Mouse (Mus musculus) left cerebral cortex, postnatal 10 days (tissue): ENCODE results near the gene Kctd10. TPM values are rescaled to one million over a fixed set of nuclear protein-coding genes. Genes with fewer than 3 reads are reported as not detected.

Experiments used
- DNase-seq, 2 experiments: peaks; one replicate each; pipeline ENCODE4 v3.0.0; 2021 to 2022; ENCODE audit warnings: low spot score in 2 of 2, mixed read lengths in 1 of 2; ENCODE audit errors: extremely low spot score in 1 of 2
- intact Hi-C: fragments of 180-260 bp; cut with DNase I; formaldehyde crosslinking; loops from one replicate; pipeline ENCODE4 v1.15.1; 2025
- microRNA-seq: library from miRNA; unstranded; fragments of <30 nt; microRNA quantifications from one replicate; pipeline ENCODE4 v1.2.0, GENCODE M21; 2022
- total RNA-seq, 2 experiments: library from RNA; stranded (reverse); gene quantifications; 2 replicates each; pipeline ENCODE4 v1.2.3; 2021

Gene Kctd10
- total RNA-seq, 2 experiments from 2014 or later = 41.9 to 43.0 TPM

DNA sequence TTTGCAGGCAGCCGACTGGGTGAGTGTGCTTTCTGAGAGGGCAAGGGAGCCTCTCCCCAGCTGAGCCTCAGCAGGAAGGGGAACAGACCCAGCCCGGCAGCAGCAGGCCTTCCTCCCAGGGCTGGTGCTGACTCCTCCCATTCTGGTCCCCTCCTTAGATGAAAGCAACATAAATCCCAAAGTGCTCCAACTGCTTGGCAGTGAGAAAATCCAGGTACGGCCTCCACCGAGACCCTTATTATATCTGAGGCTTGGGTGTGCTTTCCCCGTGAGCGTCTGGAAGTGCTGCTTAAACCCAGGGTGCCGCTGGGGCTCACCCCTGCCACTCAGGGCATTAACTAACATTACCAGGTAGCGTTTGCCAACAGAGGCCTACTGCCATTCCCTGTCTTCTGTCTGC, 20.7 kb downstream of the Kctd10 start:
- intact Hi-C loops = loop anchor here (5.0 kb wide), 1 partner anchor 42 kb away; no protein-coding TSS in a partner anchor
- no peak for DNase-seq

GRCm38 (mm10) chr5:114358833-114359232, 21.5 kb downstream of the Kctd10 start:
- peak in 1 of 2 experiments; percentile 50 for DNase-seq
- intact Hi-C loops = loop anchor here (5.0 kb wide), 1 partner anchor 42 kb away; no protein-coding TSS in a partner anchor

- intact Hi-C loops = loop anchor here (5.0 kb wide), 1 partner anchor 40 kb away; no protein-coding TSS in a partner anchor
- DNase-seq = peak in 1 of 2 experiments; percentile 48
Observed at GRCm38 (mm10) chr5:114356936-114357751, 23.2 kb downstream of the Kctd10 start.

- peak; percentile 63 to 89 for DNase-seq
- intact Hi-C loops = loop anchor here (5.0 kb wide), 1 partner anchor 39 kb away; no protein-coding TSS in a partner anchor
Observed at GRCm38 (mm10) chr5:114356250-114356935, 23.9 kb downstream of the Kctd10 start.

GRCm38 (mm10) chr5:114351490-114351889, 28.8 kb downstream of the Kctd10 start:
- DNase-seq = no peak
- intact Hi-C loops = no loop called here

DNA sequence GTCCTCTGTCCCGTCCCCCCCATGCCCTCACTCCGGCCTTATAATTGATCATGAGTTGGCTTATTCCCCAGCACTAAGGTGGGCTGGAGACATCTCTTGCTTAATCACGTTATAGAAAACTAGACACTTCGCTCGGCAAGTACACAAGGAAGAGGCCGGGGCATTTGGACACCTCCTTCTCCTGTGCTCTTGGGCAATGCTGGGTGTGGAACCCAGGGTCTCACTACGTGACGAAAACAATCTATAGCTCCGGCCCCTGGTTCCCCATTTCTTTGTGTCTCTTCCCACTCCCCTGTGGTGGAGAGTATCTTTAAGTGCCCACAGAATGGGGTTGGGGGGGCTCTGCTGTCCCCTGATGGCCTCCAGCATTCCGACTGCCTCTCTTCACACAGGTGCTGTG, 33.3 kb downstream of the Kctd10 start:
- no peak for DNase-seq
- intact Hi-C loops = no loop called here

- no peak for DNase-seq
- intact Hi-C loops = no loop called here
Observed at GRCm38 (mm10) chr5:114345538-114345937, 34.8 kb downstream of the Kctd10 start.

GRCm38 (mm10) chr5:114343612-114344011, 36.7 kb downstream of the Kctd10 start:
- no peak for DNase-seq
- intact Hi-C loops = no loop called here

- intact Hi-C loops = no loop called here
- no peak for DNase-seq
Observed at GRCm38 (mm10) chr5:114342996-114343395, 37.3 kb downstream of the Kctd10 start.

GRCm38 (mm10) chr5:114323791-114324507, 56.4 kb downstream of the Kctd10 start:
- intact Hi-C loops = no loop called here

GRCm38 (mm10) chr5:114323105-114323790, 57.1 kb downstream of the Kctd10 start:
- intact Hi-C loops = no loop called here
- no peak for DNase-seq

More at GRCm38 (mm10) chr5:114323791-114324507, 56.4 kb downstream of the Kctd10 start:
- peak in 1 of 2 experiments; percentile 77 for DNase-seq

Small RNAs within 50 kb of the gene (microRNA-seq; reads per million reads assigned to microRNA genes)
- not detected for gene Mir7027

Other genes starting within 250 kb of the Kctd10 start
- 1 to 10 TPM; 2.9 to 5.5 TPM for gene Acacb, start 234.0 kb downstream of the Kctd10 start, total RNA-seq
- gene Foxn4, start 106.7 kb downstream of the Kctd10 start, total RNA-seq = not detected
- under 1 TPM; 0.53 to 0.92 TPM for gene Myo1h, start 91.3 kb downstream of the Kctd10 start, total RNA-seq
- 10 to 100 TPM; 71.8 to 79.6 TPM for gene Ube3b, start 99 bp upstream of the Kctd10 start, total RNA-seq
- gene Mmab, start 63.6 kb upstream of the Kctd10 start, total RNA-seq = 10 to 100 TPM; 30.9 TPM
- gene Mvk, start 63.8 kb upstream of the Kctd10 start, total RNA-seq = 10 to 100 TPM; 60.7 to 62.7 TPM
- 1 to 10 TPM; 6.4 to 7.4 TPM for gene Fam222a, start 187.5 kb upstream of the Kctd10 start, total RNA-seq